Mouse (Mus musculus) retina, postnatal 1 day (tissue): Measurements from ENCODE around the gene Vac14.

Experiments used
- DNase-seq: peaks from one replicate; pipeline ENCODE4 v3.0.0-alpha.2; 2012

Vac14 gene

DNA sequence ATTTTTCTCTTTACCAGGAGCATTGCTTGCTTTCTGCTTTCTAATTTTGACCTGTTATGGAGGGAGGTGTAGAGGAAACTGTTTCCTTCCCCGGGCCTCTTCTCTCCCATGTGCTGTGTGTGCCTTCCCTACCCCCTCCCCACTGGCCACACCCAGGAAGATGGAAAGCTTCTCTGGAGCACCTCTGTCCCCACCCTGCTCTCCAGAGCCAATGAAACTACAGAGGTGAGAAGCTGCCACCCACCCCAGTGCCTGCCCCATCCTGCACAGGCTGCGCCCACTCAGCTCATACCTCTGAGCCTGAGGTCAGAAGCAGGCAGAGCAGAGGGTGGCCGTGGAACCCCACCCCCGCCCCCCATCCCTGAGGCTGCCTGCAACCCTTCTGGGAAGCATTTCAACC is 136.3 kb downstream of the Vac14 start:
- DNase-seq: no peak

DNA sequence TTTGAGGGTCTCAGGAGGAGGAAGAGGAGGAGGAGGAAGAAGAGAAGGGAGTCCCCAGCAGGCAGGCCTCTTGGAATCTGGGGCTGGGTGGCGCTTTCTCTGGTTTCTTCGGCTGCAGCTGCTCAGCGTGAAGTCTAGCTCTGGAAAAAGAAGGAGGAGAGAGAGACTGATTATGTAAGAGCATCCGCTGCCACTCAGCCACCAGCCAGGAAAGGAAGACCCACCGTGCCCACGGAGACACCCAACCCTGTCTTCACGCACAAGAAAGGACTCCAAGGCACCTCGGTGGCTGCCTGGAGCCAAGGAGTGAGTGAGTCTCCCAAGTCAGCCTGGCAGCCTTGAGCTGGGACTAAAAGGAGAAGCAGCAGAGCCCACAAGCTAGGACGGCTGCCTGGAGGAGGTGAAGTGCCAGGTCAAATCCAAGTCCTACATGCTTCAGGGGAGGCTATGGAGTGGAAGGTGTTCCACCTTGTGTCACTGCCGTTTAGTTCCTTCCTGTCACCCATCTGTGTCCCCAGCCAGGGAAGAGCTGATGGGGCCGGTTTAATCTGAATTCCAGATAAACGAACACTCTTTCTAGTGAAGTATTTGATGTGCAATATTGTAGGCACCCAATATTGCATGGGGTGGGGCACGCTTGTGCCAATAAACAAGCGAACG is 137.3 kb downstream of the Vac14 start:
- DNase-seq: no peak

- DNase-seq: no peak
These were observed 137.8 kb downstream of the Vac14 start for GRCm38 (mm10) chr8:110756196-110756595.

- no peak for DNase-seq
These were observed 142.0 kb downstream of the Vac14 start for GRCm38 (mm10) chr8:110760280-110760940.

DNA sequence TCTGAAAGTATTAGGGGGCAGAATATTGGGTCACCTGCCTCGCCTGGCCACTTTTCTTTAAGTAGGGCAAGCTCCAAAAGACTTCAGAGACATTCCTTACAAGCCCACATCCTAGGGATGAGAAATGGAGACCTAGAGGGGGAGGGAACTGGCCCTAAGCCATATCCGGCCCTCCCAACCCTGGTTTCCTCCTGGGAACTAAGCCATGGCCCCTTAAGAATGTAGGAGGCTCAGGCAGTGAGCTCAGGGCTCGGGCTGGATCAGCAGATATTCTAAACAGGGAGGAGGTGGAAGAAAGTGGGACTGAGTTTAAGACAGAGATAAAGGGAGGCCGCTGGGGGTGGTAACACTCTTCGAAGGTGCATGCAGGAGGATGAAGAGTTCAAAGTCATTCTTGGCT is 142.8 kb downstream of the Vac14 start:
- no peak for DNase-seq

DNA sequence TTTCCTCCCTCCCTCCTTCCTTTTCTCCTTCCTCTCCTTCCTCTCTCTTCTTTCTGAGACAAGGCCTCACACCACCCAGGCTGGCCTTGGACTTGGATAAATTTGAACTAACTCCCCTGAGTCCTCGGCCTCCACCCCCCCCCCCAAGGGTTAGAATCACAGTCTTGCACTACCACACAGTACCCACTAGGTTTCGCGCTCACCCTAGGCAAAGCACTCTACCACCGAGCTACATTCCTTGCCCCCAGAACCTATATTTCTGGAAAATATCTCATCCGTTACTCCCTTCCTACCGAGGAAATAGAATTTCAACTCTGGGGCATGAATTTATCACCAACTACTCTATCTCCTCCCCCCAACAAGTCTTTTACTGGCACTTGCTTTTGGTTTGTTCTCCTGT is 143.6 kb downstream of the Vac14 start:
- DNase-seq: no peak

DNA sequence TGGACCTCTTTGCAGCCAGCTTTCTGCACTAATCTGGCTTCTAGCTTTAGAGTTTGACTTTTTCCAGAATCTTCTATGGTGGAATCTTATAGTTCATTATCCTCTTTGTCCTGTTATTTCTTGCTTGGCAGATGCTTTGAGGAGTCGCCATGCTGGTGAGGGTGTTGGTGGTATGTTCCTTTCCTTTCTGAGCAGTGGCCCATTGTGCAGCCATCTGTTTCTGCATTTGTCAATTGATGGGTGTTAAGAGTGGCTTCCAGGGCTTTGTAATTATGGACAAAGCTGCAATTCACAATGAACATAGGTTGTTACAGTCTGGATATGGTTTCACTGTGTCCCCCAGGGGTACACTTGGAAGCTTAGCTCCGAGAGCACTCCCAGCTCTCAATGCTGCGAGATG is 146.3 kb downstream of the Vac14 start:
- DNase-seq: no peak

DNA sequence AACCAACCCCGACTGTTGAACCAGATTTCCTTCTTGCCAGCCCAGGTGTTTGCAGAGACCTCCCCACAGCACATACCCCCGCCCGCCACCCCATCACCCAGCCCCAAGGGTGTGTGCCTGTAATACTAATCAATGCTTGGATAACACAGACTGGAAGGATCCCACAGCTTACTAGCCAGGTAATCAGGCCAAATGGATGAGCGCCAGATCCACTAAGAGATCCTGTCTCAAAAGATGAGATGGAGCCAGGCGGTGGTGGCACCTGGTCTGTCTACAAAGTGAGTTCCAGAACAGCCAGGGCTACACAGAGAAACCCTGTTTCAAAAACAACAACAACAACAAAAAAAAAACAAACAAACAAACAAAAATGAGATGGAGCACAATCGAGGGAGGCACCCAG is 148.9 kb downstream of the Vac14 start:
- DNase-seq: no peak
